Mouse (Mus musculus) limb, embryonic 11.5 days (tissue): Measurements from ENCODE around the gene Gbp8. TPM values are rescaled to one million over a fixed set of nuclear protein-coding genes. Genes with fewer than 3 reads are reported as not detected.
"Not testable (repeated sequence)": the region's sequence is repeated elsewhere in the genome, so short reads cannot be mapped to it uniquely, and the experiment has no call there.

Source experiments
- ATAC-seq: fragments of 200-750 bp; cut with Nextera tagmentation; 2 replicates; pipeline ENCODE4 v1.8.0; 2017; ENCODE audit warnings: low read depth; ENCODE audit not compliant: insufficient number of reproducible peaks, low FRiP score, low TSS enrichment
- DNase-seq: peaks from one replicate; pipeline ENCODE4 v3.0.0-alpha.2; 2015; ENCODE audit warnings: low spot score
- H3K27ac ChIP-seq: fragments of 300-500 bp; sonication (generic); replicated peaks from 2 replicates; pipeline ENCODE4 v1.5.1; 2014; ENCODE audit warnings: low read depth, mild to moderate bottlenecking, low read length
- H3K27me3 ChIP-seq: fragments of 300-500 bp; sonication (generic); 2 replicates; pipeline ENCODE4 v1.6.1; 2014; ENCODE audit warnings: mild to moderate bottlenecking, low read length, mixed read lengths; ENCODE audit not compliant: control insufficient read depth, insufficient read depth
- H3K36me3 ChIP-seq: fragments of 300-500 bp; sonication (generic); 2 replicates; pipeline ENCODE4 v1.6.1; 2014; ENCODE audit warnings: mild to moderate bottlenecking, low read length, moderate library complexity, mixed read lengths; ENCODE audit not compliant: control insufficient read depth, insufficient read depth
- H3K4me1 ChIP-seq: fragments of 300-500 bp; sonication (generic); 2 replicates; pipeline ENCODE4 v1.6.1; 2014; ENCODE audit warnings: low read length, mixed read lengths; ENCODE audit not compliant: control insufficient read depth, insufficient read depth
- H3K4me2 ChIP-seq: fragments of 300-500 bp; sonication (generic); 2 replicates; pipeline ENCODE4 v1.6.1; 2014; ENCODE audit warnings: low read depth, mild to moderate bottlenecking, moderate library complexity; ENCODE audit not compliant: severe bottlenecking
- H3K4me3 ChIP-seq: fragments of 300-500 bp; sonication (generic); 2 replicates; pipeline ENCODE4 v1.5.1; 2014; ENCODE audit warnings: low read depth, low read length
- H3K9ac ChIP-seq: fragments of 300-500 bp; sonication (generic); 2 replicates; pipeline ENCODE4 v1.6.1; 2014; ENCODE audit warnings: mild to moderate bottlenecking, low read length
- H3K9me3 ChIP-seq: fragments of 300-500 bp; sonication (generic); 2 replicates; pipeline ENCODE4 v1.6.1; 2016; ENCODE audit warnings: low read length; ENCODE audit not compliant: control insufficient read depth
- WGBS: fragments of 180-500 bp; shearing (Covaris S2); extraction: QIAGEN DNeasy Blood & Tissue Kit; methylation state at CpG from one replicate; pipeline ENCODE4 v1.1.7; 2014; 5-methylcytosine and 5-hydroxymethylcytosine counted together
- polyA plus RNA-seq: library from polyadenylated mRNA; unstranded; fragments of >200 nt; fragmentation: Nextera tagmentation; extraction: Ambion mirVana; gene quantifications from 2 replicates; pipeline ENCODE4 v1.2.1, GENCODE M21; 2014

Gbp8 gene
- polyA plus RNA-seq, 1 experiment from 2014 or later: not detected

DNA sequence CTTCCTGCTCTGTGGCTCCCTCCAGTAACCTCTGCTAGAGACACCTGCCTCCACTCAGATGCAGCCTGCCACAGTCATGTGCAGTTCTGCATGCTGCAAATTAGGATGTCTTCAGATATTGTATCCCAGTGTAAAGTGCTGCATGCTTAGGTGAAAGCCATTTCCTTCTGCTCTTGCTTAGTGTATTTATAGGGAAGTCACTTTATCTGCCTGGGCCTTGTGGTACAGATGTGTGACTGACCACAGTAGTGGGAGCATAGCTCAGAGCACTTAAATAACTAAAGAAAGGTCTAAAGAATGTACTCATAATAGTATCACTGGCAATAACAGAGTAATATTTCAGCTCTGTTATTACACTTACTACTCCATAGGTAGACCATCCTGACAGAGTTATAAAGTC, 57.4 kb downstream of the Gbp8 start:
- H3K27me3 ChIP-seq: no peaks in the 10 kb centered on the region
- ATAC-seq: no peak
- no peaks in the 10 kb centered on the region for H3K4me1 ChIP-seq

DNA sequence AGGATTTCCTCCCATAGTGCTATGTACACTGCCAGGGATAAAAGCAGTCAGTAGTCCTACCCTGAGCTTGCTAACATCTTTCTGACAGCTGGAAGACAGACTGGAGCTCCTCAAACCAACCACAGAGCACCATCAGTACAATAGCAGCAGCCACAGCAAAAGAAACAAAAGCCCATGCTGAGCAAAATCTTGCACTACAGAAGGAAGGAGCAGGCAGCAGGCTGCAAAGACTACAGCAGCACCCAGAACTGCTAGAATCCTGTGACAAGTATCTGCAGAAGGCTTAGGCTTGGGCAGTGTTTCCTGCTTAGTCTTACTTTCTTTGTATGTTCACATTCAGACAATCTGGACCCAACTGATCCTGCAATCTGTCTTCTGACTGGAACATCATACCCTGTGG, 71.0 kb downstream of the Gbp8 start:
- not testable (repeated sequence) for H3K27ac ChIP-seq, DNase-seq, ATAC-seq, H3K36me3 ChIP-seq, H3K9ac ChIP-seq, H3K4me3 ChIP-seq, H3K27me3 ChIP-seq, H3K4me2 ChIP-seq, H3K9me3 ChIP-seq, H3K4me1 ChIP-seq

More for the DNA sequence above, 57.4 kb downstream of the Gbp8 start:
- no peaks in the 10 kb centered on the region for H3K36me3 ChIP-seq
- H3K4me2 ChIP-seq: no peak overlapping the region
- H3K27ac ChIP-seq: no peak overlapping the region
- H3K9me3 ChIP-seq: no peaks in the 10 kb centered on the region
- no peak overlapping the region for H3K9ac ChIP-seq
- H3K4me3 ChIP-seq: no peak overlapping the region
- DNase-seq: no peak

DNA sequence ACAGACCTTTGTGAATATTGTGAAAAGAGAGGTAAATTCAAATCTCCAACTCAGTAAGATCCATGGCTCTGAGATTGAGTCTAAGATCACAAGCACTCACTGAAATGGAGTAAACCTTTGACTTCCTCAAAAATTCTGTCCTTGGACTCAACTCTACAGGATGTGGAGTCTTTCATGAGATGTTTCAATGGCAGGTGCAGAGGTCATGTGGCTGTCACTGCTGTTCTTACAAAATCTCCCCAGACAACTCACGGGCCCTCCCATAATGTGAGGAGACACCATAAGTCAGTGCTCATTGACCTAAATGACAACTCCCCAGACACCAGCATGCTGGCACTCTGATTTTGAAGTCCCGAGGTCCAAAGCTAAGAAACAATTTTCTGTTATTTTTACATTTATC, 74.9 kb downstream of the Gbp8 start:
- not testable (repeated sequence) for H3K36me3 ChIP-seq, ATAC-seq, H3K4me2 ChIP-seq, H3K9ac ChIP-seq, H3K27me3 ChIP-seq, H3K9me3 ChIP-seq, H3K4me3 ChIP-seq, H3K4me1 ChIP-seq, DNase-seq, H3K27ac ChIP-seq
- WGBS: 82% methylated on average over 2 of the region's 2 CpGs

DNA sequence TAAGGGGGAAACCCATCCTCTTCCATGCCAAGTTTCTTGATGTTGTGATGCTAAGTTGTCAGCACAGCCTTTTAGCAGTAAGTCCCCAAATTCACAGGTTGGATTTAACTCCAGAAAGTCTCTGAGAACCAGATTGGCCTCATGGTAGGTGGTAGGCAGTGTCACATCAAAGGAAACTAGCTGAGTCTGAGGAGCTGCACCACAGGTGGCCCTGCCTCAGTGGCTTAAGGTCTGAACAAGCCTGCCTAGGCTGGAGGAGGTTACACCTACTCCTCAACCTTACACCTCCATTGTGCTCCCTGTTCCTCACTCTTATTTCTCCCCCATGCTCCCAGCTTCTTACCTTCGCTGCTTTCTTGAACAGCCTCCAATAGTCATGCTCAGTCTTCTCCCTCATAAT, 76.0 kb downstream of the Gbp8 start:
- H3K27me3 ChIP-seq: no peaks in the 10 kb centered on the region
- no peak overlapping the region for H3K27ac ChIP-seq
- H3K36me3 ChIP-seq: no peaks in the 10 kb centered on the region
- H3K9ac ChIP-seq: no peak overlapping the region
- WGBS: 53% methylated on average over 1 of the region's 1 CpGs
- no peak for ATAC-seq
- no peaks in the 10 kb centered on the region for H3K9me3 ChIP-seq
- no peak overlapping the region for H3K4me2 ChIP-seq
- no peak for DNase-seq
- no peaks in the 10 kb centered on the region for H3K4me1 ChIP-seq
- no peak overlapping the region for H3K4me3 ChIP-seq

DNA sequence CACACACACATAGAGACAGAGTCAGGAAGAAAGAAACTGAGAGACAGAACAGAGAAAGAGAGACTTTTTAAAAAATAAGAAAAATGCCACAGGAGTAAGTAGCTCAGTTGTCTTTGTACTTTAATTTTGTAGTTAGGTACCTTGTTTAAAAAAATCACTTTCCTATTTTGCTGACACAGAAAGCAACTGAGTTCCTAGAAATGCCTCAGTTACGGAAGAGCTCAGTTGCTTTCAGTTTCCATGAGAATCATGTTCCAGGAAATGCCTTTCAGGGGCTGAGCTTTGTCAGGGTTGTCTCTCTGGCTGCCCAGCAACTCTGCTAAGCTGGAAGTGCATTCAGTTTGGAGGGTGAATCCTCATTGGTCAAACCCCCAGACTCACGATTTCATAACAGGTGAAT, 76.9 kb downstream of the Gbp8 start:
- H3K4me2 ChIP-seq, H3K36me3 ChIP-seq, H3K4me3 ChIP-seq, H3K27me3 ChIP-seq, DNase-seq, H3K27ac ChIP-seq, H3K9me3 ChIP-seq, ATAC-seq, H3K4me1 ChIP-seq, H3K9ac ChIP-seq: not testable (repeated sequence)
- 88% methylated on average over 2 of the region's 2 CpGs for WGBS

DNA sequence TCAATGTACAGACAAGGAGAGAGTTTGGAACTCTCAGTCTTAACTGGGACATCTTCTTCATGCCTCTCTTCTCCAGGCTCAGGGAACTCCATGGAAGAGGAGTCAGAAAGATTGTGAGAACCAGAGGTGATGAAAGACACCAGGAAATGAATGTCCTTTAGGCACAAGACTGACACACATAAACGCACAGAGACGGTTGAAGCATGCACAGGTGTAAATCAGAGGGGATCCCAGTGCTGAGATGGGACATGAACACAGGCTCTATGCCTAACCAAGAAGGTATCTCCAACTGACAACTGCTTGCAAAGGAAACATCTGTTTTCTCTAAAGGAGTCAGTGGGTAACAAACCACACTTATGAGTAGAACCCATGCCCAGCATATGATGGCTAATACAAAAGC, 79.1 kb downstream of the Gbp8 start:
- no peaks in the 10 kb centered on the region for H3K36me3 ChIP-seq
- no peaks in the 10 kb centered on the region for H3K27me3 ChIP-seq
- ATAC-seq (no peak), DNase-seq (no peak)
- H3K4me2 ChIP-seq: no peak overlapping the region
- H3K27ac ChIP-seq: no peak overlapping the region
- no peak overlapping the region for H3K4me3 ChIP-seq
- no peaks in the 10 kb centered on the region for H3K4me1 ChIP-seq
- no peak overlapping the region for H3K9ac ChIP-seq
- 94% methylated on average over 2 of the region's 2 CpGs for WGBS
- no peaks in the 10 kb centered on the region for H3K9me3 ChIP-seq

DNA sequence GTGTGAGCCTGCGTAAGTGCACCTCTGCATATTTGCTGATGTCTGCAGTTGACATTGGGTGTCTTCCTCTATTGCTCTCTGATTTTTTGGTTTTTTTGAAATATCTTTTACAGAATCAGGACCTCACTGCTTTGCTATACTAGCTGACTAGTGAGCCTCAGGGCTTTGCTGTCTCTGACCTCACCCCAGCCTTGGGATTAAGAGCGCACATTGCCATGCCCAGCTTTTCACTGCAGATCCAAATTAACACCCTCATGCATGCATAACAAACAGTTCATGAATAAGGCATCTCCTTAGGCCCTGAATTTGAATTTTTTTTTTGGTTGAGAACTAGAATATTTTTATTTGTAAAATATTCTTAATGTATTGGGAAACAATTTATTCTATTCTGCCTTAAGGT, 84.1 kb downstream of the Gbp8 start:
- Histone ChIP-seq H3K9me3 (no peaks in the 10 kb centered on the region), H3K4me3 (no peak overlapping the region), H3K9ac (no peak overlapping the region), H3K27ac (no peak overlapping the region), H3K4me2 (no peak overlapping the region), H3K4me1 (no peaks in the 10 kb centered on the region), H3K27me3 (no peaks in the 10 kb centered on the region), H3K36me3 (no peaks in the 10 kb centered on the region)
- no peak for DNase-seq
- 91% methylated on average over 2 of the region's 2 CpGs for WGBS
- no peak for ATAC-seq

DNA sequence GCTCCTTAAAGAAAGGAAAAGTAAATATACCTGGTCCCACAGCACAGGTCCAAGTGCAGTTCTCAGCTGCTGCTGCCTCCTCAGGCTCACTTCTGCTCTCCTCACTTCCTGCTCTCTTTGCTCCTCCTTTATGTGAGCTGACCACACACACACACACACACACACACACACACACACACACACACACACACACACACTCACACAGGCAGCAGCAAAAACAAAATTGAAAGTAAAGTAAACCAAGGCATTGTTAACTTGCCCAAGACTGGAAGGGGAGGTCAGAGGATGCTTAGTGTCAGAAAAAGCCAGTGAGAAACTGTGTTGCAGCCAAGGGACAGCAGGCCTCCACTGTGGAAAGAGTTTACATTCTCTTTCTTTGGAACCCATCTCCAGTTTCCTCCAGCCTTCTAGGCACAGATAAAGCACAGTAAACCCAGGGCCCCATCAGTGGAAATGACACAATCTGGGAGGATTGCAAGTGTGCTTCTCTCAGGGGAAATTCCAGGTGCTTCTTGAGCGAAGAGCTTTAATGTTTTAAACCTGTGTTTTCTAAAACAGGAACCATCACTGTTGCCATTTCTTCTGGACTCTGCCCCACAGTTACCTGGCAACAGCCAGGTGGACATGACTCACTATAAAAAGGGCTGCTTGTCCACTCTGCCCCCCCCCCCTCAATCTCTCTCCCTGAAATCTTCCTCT, 85.7 kb downstream of the Gbp8 start:
- ATAC-seq, H3K27me3 ChIP-seq, H3K27ac ChIP-seq, DNase-seq, H3K36me3 ChIP-seq, H3K9me3 ChIP-seq, H3K4me3 ChIP-seq, H3K4me2 ChIP-seq, H3K9ac ChIP-seq, H3K4me1 ChIP-seq: not testable (repeated sequence)
- WGBS: 88% methylated on average over 1 of the region's 1 CpGs

DNA sequence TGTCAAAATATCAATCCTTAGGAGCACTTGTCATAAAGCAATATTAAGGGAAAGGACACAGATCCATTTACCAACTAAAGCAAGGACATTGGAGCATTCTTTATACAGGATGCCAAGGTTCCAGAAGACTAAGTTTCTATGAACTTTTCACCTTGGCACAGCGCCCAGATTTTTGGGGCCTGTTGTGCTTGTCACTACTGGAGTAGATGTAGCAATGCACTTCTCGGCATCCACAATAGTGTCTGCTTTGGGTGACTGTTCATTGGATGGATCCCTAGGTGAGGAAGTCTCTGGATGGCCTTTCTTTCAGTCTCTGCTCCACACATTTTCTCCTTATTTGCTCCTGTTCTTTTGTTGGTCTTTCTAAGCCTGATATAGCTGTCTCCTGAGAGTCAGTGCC, 107.0 kb downstream of the Gbp8 start:
- H3K27ac ChIP-seq: no peak overlapping the region
- H3K27me3 ChIP-seq: no peaks in the 10 kb centered on the region
- H3K9me3 ChIP-seq: no peaks in the 10 kb centered on the region
- 84% methylated on average over 2 of the region's 2 CpGs for WGBS
- H3K4me3 ChIP-seq: no peak overlapping the region
- H3K4me1 ChIP-seq: no peaks in the 10 kb centered on the region
- H3K36me3 ChIP-seq: no peaks in the 10 kb centered on the region
- no peak overlapping the region for H3K9ac ChIP-seq
- DNase-seq: no peak
- H3K4me2 ChIP-seq: no peak overlapping the region
- ATAC-seq: no peak
